Mouse (Mus musculus) bone marrow macrophage, adult 2 months (primary cell): ENCODE measurements around the gene Mmp24.

ENCODE experiments used
- CTCF ChIP-seq: IDR thresholded peaks from 2 replicates; pipeline ENCODE4 v1.5.1; 2012; ENCODE audit warnings: low read depth, mild to moderate bottlenecking, low read length, moderate library complexity
- POLR2A ChIP-seq: IDR thresholded peaks from 2 replicates; pipeline ENCODE4 v1.6.1; 2012; ENCODE audit warnings: mild to moderate bottlenecking, low read depth, low read length, borderline replicate concordance

GRCm38 (mm10) chr2:155807408-155807807 lies 32.3 kb downstream of the Mmp24 start:
- TF ChIP-seq POLR2A (no peak), CTCF (no peak)
